Mouse (Mus musculus) midbrain, embryonic 16.5 days (tissue): ENCODE measurements at regions not wholly inside any gene's neighbourhood (a gene's known extent, or its start where the extent isn't known, plus 50 kb on each side); places are given as distances from the start of the nearest gene placed in this dataset.
"Not testable (repeated sequence)": the region's sequence is repeated elsewhere in the genome, so short reads cannot be mapped to it uniquely, and the experiment has no call there.

Source experiments
- ATAC-seq: fragments of 200-750 bp; cut with Nextera tagmentation; 2 replicates; pipeline ENCODE4 v1.8.0; 2017; ENCODE audit warnings: moderate TSS enrichment
- H3K27ac ChIP-seq: fragments of 300-500 bp; sonication (generic); 2 replicates; pipeline ENCODE4 v1.5.1; 2014; ENCODE audit warnings: mild to moderate bottlenecking, low read length, mixed read lengths
- H3K27me3 ChIP-seq: fragments of 300-500 bp; sonication (generic); 2 replicates; pipeline ENCODE4 v1.6.1; 2014; ENCODE audit warnings: low read depth, low read length, mixed read lengths; ENCODE audit not compliant: control insufficient read depth, insufficient read depth
- H3K36me3 ChIP-seq: fragments of 300-500 bp; sonication (generic); 2 replicates; pipeline ENCODE4 v1.6.1; 2014; ENCODE audit warnings: mild to moderate bottlenecking, low read length, moderate library complexity, mixed read lengths; ENCODE audit not compliant: control insufficient read depth, insufficient read depth
- H3K4me1 ChIP-seq: fragments of 300-500 bp; sonication (generic); 2 replicates; pipeline ENCODE4 v1.6.1; 2014; ENCODE audit warnings: mild to moderate bottlenecking, low read length, mixed read lengths; ENCODE audit not compliant: control insufficient read depth, insufficient read depth
- H3K4me2 ChIP-seq: fragments of 300-500 bp; sonication (generic); 2 replicates; pipeline ENCODE4 v1.6.1; 2014; ENCODE audit warnings: mild to moderate bottlenecking, low read length, mixed read lengths
- H3K4me3 ChIP-seq: fragments of 300-500 bp; sonication (generic); 2 replicates; pipeline ENCODE4 v1.5.1; 2014; ENCODE audit warnings: low read depth, mild to moderate bottlenecking, low read length, moderate library complexity, mixed read lengths
- H3K9ac ChIP-seq: fragments of 300-500 bp; sonication (generic); 2 replicates; pipeline ENCODE4 v1.6.1; 2014; ENCODE audit warnings: low read depth, low read length, mixed read lengths
- H3K9me3 ChIP-seq: fragments of 300-500 bp; sonication (generic); replicated peaks from 2 replicates; pipeline ENCODE4 v1.6.1; 2014; ENCODE audit warnings: mild to moderate bottlenecking, low read length, mixed read lengths; ENCODE audit not compliant: control insufficient read depth, poor library complexity, severe bottlenecking
- WGBS: fragments of 180-500 bp; shearing (Covaris S2); extraction: QIAGEN DNeasy Blood & Tissue Kit; methylation state at CpG from one replicate; pipeline ENCODE4 v1.1.7; 2014; 5-methylcytosine and 5-hydroxymethylcytosine counted together

DNA sequence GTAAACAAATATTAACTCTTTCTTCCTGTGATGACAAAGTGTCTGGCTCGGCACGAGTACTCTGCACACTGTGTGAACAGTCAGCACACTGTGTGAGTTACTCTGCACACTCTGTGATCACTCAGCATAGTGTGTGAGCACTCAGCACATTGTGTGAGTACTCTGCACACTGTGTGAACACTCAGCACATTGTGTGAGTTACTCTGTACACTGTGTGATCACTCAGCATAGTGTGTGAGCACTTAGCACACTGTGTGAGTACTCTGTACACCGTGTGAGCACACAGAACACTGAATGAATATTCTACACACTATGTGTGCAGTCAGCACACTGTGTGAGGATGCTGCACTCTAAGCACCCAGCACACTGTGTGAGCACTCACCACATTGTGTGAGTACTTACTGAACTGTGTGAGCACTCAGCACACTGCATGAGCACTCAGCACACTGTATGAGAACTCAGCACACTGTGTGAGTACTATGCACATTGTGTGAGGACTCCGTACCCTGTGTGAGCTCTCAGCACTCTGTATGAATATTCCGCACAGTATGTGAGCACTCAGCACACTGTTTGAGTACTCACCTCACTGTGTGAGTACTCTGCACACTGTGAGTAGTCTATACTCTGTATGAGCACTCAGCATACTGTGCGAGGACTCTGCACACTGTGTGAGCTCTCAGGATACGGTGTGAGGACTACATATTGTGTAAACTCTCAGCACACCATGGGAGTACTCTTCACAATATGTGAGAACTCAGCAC, 381.9 kb downstream of the Hdgfl1 start:
- Histone ChIP-seq H3K4me1 (no peaks in the 10 kb centered on the region), H3K9ac (no peak overlapping the region), H3K4me3 (no peak overlapping the region), H3K4me2 (no peak overlapping the region), H3K27ac (no peak overlapping the region), H3K27me3 (no peaks in the 10 kb centered on the region), H3K36me3 (no peaks in the 10 kb centered on the region), H3K9me3 (no peaks in the 10 kb centered on the region)
- peak; percentile 58; the same call in 1 of the 2 replicates for ATAC-seq
- whole genome bisulfite sequencing = 95% methylated on average over 7 of the region's 7 CpGs

DNA sequence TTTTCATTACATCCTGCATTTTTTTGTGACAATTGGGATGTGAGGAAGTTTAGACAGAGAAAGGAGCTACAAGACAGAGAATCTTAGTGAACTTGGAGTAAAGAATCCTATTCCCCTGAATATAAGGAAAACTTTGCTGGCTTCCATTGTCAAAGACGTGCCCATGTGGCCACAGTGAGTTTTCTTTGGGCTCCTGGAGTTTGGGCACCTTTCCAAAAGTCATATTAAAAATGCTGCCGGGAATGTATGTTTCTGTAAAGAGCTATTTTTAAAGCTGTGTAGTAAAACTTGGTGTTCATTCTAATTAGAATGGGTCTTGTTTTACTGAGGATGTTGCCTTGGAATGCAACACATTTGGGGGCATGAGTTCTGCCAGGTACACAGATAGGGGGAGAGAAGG, 387.3 kb downstream of the Hdgfl1 start:
- Histone ChIP-seq H3K4me2 (no peak overlapping the region), H3K4me3 (no peak overlapping the region), H3K9me3 (no peaks in the 10 kb centered on the region), H3K27me3 (no peaks in the 10 kb centered on the region), H3K36me3 (no peaks in the 10 kb centered on the region), H3K27ac (no peak overlapping the region), H3K4me1 (no peaks in the 10 kb centered on the region), H3K9ac (no peak overlapping the region)
- no peak for ATAC-seq
- WGBS = 74% methylated on average over 2 of the region's 2 CpGs

DNA sequence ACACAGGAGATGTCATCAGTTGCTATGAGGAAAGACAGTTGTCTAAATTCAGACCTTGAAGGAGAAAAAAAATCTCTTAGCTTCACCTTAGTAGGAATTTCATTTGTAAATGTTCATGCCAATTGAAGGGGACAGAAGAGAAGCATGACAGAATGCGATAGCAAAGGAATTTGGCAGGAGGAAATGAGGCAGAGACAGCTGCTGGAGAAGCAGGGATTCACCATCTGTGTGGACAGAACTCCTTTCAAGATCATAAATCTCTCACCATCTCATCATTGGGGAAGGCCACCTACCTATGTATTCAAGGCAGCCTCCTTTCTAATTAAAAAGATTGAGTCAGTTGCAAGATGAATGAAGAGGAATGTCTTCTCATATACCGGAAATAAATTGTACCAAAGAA, 387.8 kb downstream of the Hdgfl1 start:
- ATAC-seq = no peak
- no peaks in the 10 kb centered on the region for H3K9me3 ChIP-seq
- no peak overlapping the region for H3K27ac ChIP-seq
- no peaks in the 10 kb centered on the region for H3K36me3 ChIP-seq
- no peaks in the 10 kb centered on the region for H3K4me1 ChIP-seq
- 95% methylated on average over 2 of the region's 2 CpGs for WGBS
- no peak overlapping the region for H3K4me3 ChIP-seq
- H3K9ac ChIP-seq = no peak overlapping the region
- H3K27me3 ChIP-seq = no peaks in the 10 kb centered on the region
- no peak overlapping the region for H3K4me2 ChIP-seq

DNA sequence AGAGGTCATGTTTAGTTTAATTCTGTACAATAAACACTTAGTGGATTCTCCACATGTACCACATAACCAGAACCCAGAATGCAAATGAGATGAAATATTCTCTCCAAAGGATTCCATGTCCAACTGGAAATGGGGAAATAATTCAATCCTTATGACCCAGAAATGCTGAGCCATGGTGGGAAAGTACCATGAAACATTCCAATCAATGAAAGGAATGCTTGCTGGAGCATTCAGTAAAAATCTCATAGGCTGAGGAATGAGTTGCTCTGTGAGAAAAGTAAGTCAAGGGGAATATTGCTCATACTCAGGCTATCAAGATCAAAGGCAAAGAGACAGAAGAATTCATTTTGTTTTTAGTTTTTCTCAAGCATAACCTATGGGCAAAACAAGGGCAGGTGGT, 394.4 kb downstream of the Hdgfl1 start:
- no peaks in the 10 kb centered on the region for H3K36me3 ChIP-seq
- H3K9me3 ChIP-seq = no peaks in the 10 kb centered on the region
- H3K27ac ChIP-seq = no peak overlapping the region
- H3K4me2 ChIP-seq = no peak overlapping the region
- ATAC-seq = no peak
- H3K4me1 ChIP-seq = no peaks in the 10 kb centered on the region
- no peaks in the 10 kb centered on the region for H3K27me3 ChIP-seq
- H3K4me3 ChIP-seq = no peak overlapping the region
- H3K9ac ChIP-seq = no peak overlapping the region

DNA sequence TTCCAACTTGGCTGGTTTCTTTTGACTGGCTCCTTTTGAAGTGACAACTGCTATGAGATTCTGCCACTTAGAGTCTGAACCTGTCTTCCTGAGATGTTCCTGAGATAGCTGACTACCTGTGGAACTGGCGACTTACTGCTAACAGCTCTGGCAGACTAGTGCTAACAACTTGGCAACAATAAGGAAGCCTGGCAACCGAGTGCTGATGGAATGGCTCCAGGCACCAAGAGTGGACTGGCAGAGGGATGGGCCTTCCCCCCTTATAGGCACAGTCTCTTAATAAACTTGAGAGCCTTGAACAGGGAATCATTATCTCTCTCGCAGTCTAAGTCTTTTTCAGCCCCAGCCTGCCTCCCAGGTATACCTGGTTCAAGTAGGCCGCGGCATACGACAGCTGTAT, 404.1 kb downstream of the Hdgfl1 start:
- H3K36me3 ChIP-seq, ATAC-seq, H3K27me3 ChIP-seq, H3K9me3 ChIP-seq, H3K4me3 ChIP-seq, H3K27ac ChIP-seq, H3K4me2 ChIP-seq, H3K9ac ChIP-seq, H3K4me1 ChIP-seq: not testable (repeated sequence)
- WGBS = 93% methylated on average over 6 of the region's 6 CpGs

DNA sequence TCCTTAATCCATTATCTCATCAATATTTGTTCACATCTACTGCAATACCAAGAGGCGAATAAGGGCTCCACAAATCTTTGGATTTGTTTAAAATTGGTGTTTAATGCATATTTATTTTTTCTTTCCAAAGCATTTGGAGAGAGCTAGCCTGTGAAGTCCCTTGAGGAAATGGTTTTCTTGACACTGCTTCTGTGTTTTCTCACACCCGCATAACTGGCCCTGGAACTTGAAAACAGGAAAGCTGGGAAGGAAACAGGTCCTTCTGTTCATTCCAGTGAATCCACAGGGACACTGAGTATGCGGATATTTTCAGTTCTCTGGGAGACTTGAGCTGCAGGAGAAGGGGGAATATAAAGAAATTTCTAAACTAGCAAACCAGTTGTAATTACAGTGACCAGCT, 413.6 kb downstream of the Hdgfl1 start:
- Histone ChIP-seq H3K9ac (no peak overlapping the region), H3K4me3 (no peak overlapping the region)
- 77% methylated on average over 3 of the region's 3 CpGs for WGBS

DNA sequence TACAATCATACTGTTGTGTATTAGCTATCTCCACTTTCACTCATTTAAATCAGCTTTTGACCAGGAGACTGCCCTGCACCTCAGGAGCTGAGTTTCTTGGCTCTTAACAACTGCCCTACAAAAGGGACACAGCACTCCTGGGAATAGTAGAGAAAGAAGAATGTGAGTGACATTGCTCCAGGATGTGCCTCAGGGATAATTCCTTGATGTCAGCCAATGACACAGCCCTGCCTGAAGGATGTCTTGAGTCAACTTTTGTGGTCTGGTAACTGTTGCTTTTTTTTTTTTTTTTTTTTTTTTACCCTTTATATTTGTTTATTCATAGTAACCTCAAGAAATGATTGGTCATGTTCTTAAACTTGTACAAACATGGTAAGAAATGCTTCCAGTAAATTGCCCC, 415.5 kb downstream of the Hdgfl1 start:
- no peak overlapping the region for H3K4me3 ChIP-seq
- ATAC-seq = no peak
- H3K27me3 ChIP-seq = no peaks in the 10 kb centered on the region
- H3K4me1 ChIP-seq = no peaks in the 10 kb centered on the region
- H3K36me3 ChIP-seq = no peaks in the 10 kb centered on the region
- peaks cover 3% of the 10 kb centered on the region; the same call in 1 of the 2 replicates for H3K9me3 ChIP-seq
- H3K9ac ChIP-seq = no peak overlapping the region
- H3K27ac ChIP-seq = no peak overlapping the region
- H3K4me2 ChIP-seq = no peak overlapping the region

More for the DNA sequence above, 413.6 kb downstream of the Hdgfl1 start:
- no peak for ATAC-seq
- no peaks in the 10 kb centered on the region for H3K27me3 ChIP-seq
- no peaks in the 10 kb centered on the region for H3K4me1 ChIP-seq
- H3K4me2 ChIP-seq = no peak overlapping the region
- H3K27ac ChIP-seq = no peak overlapping the region
- H3K36me3 ChIP-seq = no peaks in the 10 kb centered on the region
- peaks cover 3% of the 10 kb centered on the region; the same call in 1 of the 2 replicates for H3K9me3 ChIP-seq

DNA sequence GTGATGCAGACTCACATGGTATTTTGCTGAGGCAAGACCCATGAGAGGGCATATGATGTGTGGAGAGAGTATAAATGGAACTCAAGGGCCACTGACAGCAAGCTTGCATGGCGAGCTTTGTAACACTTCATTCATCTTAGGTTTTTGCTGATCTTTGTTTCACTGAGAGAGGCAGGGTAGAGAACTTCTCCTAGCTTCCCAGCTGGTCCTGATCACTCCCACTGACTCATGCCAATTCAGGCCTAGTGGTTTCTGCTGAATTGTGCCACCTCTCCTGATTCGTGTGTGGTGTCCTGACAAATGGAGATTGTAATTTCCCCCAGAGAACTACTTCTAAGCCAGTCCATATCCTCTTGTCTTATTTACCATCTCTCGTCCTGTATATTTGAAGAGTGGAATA, 419.5 kb downstream of the Hdgfl1 start:
- peaks cover 5% of the 10 kb centered on the region; the same call in 1 of the 2 replicates for H3K9me3 ChIP-seq
- 89% methylated on average over 3 of the region's 3 CpGs for WGBS
- no peak for ATAC-seq
- H3K36me3 ChIP-seq = no peaks in the 10 kb centered on the region
- no peak overlapping the region for H3K9ac ChIP-seq
- no peaks in the 10 kb centered on the region for H3K4me1 ChIP-seq
- H3K4me2 ChIP-seq = no peak overlapping the region
- H3K27me3 ChIP-seq = no peaks in the 10 kb centered on the region
- H3K4me3 ChIP-seq = no peak overlapping the region
- H3K27ac ChIP-seq = no peak overlapping the region

DNA sequence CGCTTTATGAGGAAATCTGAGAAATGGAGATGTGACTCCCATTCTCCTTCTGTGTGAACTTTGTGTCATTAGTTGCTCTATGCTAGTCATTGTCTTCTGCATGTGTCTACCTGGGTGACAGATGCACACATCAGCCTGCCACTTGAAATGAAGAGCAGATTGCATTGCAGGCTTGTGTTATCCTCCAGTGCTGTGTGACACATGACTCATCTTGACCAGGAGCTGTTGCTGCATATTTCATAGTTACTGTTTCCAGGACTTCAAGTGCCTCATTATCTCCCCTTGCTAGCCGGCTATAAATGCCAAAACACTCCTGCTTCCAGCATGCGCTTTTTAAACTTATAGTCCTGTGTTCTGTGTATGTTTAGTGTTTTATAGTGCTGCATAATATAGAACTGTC, 431.2 kb downstream of the Hdgfl1 start:
- Histone ChIP-seq H3K27me3 (no peaks in the 10 kb centered on the region), H3K27ac (no peak overlapping the region), H3K9me3 (no peaks in the 10 kb centered on the region), H3K36me3 (no peaks in the 10 kb centered on the region), H3K4me1 (no peaks in the 10 kb centered on the region), H3K4me3 (no peak overlapping the region), H3K9ac (no peak overlapping the region), H3K4me2 (no peak overlapping the region)
- ATAC-seq = no peak
- WGBS = 76% methylated on average over 3 of the region's 3 CpGs
